Mouse (Mus musculus) embryonic facial prominence, embryonic 11.5 days (tissue): ENCODE measurements around the gene Npas3. TPM values are rescaled to one million over a fixed set of nuclear protein-coding genes. Genes with fewer than 3 reads are reported as not detected.
A peak's percentile ranks its signal among the peaks of the same experiment; 100 is the strongest.

Experiments used
- ATAC-seq: fragments of 200-750 bp; cut with Nextera tagmentation; replicated peaks from 2 replicates; pipeline ENCODE4 v1.8.0; 2017; ENCODE audit warnings: low read depth; ENCODE audit not compliant: insufficient number of reproducible peaks, low FRiP score, low TSS enrichment
- DNase-seq: peaks from one replicate; pipeline ENCODE4 v3.0.0-alpha.2; 2015; ENCODE audit warnings: low spot score
- H3K27ac ChIP-seq: fragments of 300-500 bp; sonication (generic); replicated peaks from 2 replicates; pipeline ENCODE4 v1.5.1; 2014; ENCODE audit warnings: mild to moderate bottlenecking, low read depth, low read length, control low read depth
- H3K27me3 ChIP-seq: fragments of 300-500 bp; sonication (generic); 2 replicates; pipeline ENCODE4 v1.6.1; 2014; ENCODE audit warnings: mild to moderate bottlenecking, low read length, moderate library complexity, mixed read lengths; ENCODE audit not compliant: control insufficient read depth, insufficient read depth
- H3K36me3 ChIP-seq: fragments of 300-500 bp; sonication (generic); replicated peaks from 2 replicates; pipeline ENCODE4 v1.6.1; 2014; ENCODE audit warnings: low read depth, mild to moderate bottlenecking, low read length, moderate library complexity, mixed read lengths; ENCODE audit not compliant: control insufficient read depth, insufficient read depth
- H3K4me1 ChIP-seq: fragments of 300-500 bp; sonication (generic); 2 replicates; pipeline ENCODE4 v1.6.1; 2014; ENCODE audit warnings: low read length, mixed read lengths; ENCODE audit not compliant: control insufficient read depth, insufficient read depth
- H3K4me2 ChIP-seq: fragments of 300-500 bp; sonication (generic); 2 replicates; pipeline ENCODE4 v1.6.1; 2014; ENCODE audit warnings: low read depth, mild to moderate bottlenecking, control low read depth, low read length, moderate library complexity
- H3K4me3 ChIP-seq: fragments of 300-500 bp; sonication (generic); 2 replicates; pipeline ENCODE4 v1.5.1; 2014; ENCODE audit warnings: low read depth, low read length, control low read depth
- H3K9ac ChIP-seq: fragments of 300-500 bp; sonication (generic); replicated peaks from 2 replicates; pipeline ENCODE4 v1.6.1; 2014; ENCODE audit warnings: mild to moderate bottlenecking, control low read depth, low read length
- H3K9me3 ChIP-seq: fragments of 300-500 bp; sonication (generic); replicated peaks from 2 replicates; pipeline ENCODE4 v1.6.1; 2016; ENCODE audit warnings: mild to moderate bottlenecking, low read length, inconsistent platforms, mixed read lengths; ENCODE audit not compliant: control insufficient read depth
- WGBS: fragments of 180-500 bp; shearing (Covaris S2); extraction: QIAGEN DNeasy Blood & Tissue Kit; methylation state at CpG from one replicate; pipeline ENCODE4 v1.1.7; 2014; 5-methylcytosine and 5-hydroxymethylcytosine counted together
- polyA plus RNA-seq: library from polyadenylated mRNA; unstranded; fragments of >200 nt; fragmentation: Nextera tagmentation; extraction: Ambion mirVana; gene quantifications from 2 replicates; pipeline ENCODE4 v1.2.1, GENCODE M21; 2014

The Npas3 gene
- polyA plus RNA-seq, 1 experiment from 2014 or later = 5.0 TPM

GRCm38 (mm10) chr12:53832590-53832989 is 584.1 kb downstream of the Npas3 start:
- 53% methylated on average over 6 of the region's 6 CpGs for WGBS
- H3K4me2 ChIP-seq = no peak overlapping the region
- no peak for ATAC-seq
- DNase-seq = no peak
- no peaks in the 10 kb centered on the region for H3K36me3 ChIP-seq
- no peaks in the 10 kb centered on the region for H3K9me3 ChIP-seq
- H3K27me3 ChIP-seq = no peaks in the 10 kb centered on the region
- H3K9ac ChIP-seq = no peak overlapping the region
- H3K4me1 ChIP-seq = no peaks in the 10 kb centered on the region
- H3K4me3 ChIP-seq = no peak overlapping the region
- H3K27ac ChIP-seq = no peak overlapping the region

- Histone ChIP-seq H3K27me3 (no peaks in the 10 kb centered on the region), H3K4me3 (no peak overlapping the region), H3K27ac (no peak overlapping the region), H3K9ac (no peak overlapping the region), H3K36me3 (no peaks in the 10 kb centered on the region), H3K4me2 (no peak overlapping the region), H3K4me1 (no peaks in the 10 kb centered on the region), H3K9me3 (no peaks in the 10 kb centered on the region)
- DNase-seq = no peak
- WGBS = 82% methylated on average over 2 of the region's 2 CpGs
- no peak for ATAC-seq
Observed at GRCm38 (mm10) chr12:53833348-53833747, 584.9 kb downstream of the Npas3 start.

- Histone ChIP-seq H3K36me3 (no peaks in the 10 kb centered on the region), H3K9ac (no peak overlapping the region), H3K27ac (no peak overlapping the region), H3K27me3 (no peaks in the 10 kb centered on the region), H3K4me1 (no peaks in the 10 kb centered on the region), H3K9me3 (no peaks in the 10 kb centered on the region), H3K4me2 (no peak overlapping the region), H3K4me3 (no peak overlapping the region)
- ATAC-seq (no peak), DNase-seq (no peak)
- 74% methylated on average over 27 of the region's 27 CpGs for WGBS
Observed at GRCm38 (mm10) chr12:53836031-53836790, 587.7 kb downstream of the Npas3 start.

GRCm38 (mm10) chr12:53837408-53837807 is 588.9 kb downstream of the Npas3 start:
- H3K9me3 ChIP-seq = no peaks in the 10 kb centered on the region
- H3K27me3 ChIP-seq = no peaks in the 10 kb centered on the region
- no peak overlapping the region for H3K4me2 ChIP-seq
- no peak overlapping the region for H3K9ac ChIP-seq
- DNase-seq (no peak), ATAC-seq (no peak)
- H3K4me1 ChIP-seq = no peaks in the 10 kb centered on the region
- no peak overlapping the region for H3K4me3 ChIP-seq
- H3K36me3 ChIP-seq = no peaks in the 10 kb centered on the region
- H3K27ac ChIP-seq = no peak overlapping the region
- WGBS = 80% methylated on average over 15 of the region's 15 CpGs

- Histone ChIP-seq H3K4me1 (no peaks in the 10 kb centered on the region), H3K4me3 (no peak overlapping the region), H3K27ac (no peak overlapping the region), H3K27me3 (no peaks in the 10 kb centered on the region), H3K4me2 (no peak overlapping the region), H3K36me3 (no peaks in the 10 kb centered on the region), H3K9me3 (no peaks in the 10 kb centered on the region), H3K9ac (no peak overlapping the region)
- ATAC-seq = no peak
- peak; percentile 32 for DNase-seq
- WGBS = 23% methylated on average over 7 of the region's 7 CpGs
Observed at GRCm38 (mm10) chr12:53838541-53838940, 590.1 kb downstream of the Npas3 start.

GRCm38 (mm10) chr12:53841928-53842671 is 593.6 kb downstream of the Npas3 start:
- no peaks in the 10 kb centered on the region for H3K36me3 ChIP-seq
- no peak overlapping the region for H3K27ac ChIP-seq
- H3K27me3 ChIP-seq = no peaks in the 10 kb centered on the region
- H3K4me1 ChIP-seq = no peaks in the 10 kb centered on the region
- no peak overlapping the region for H3K4me2 ChIP-seq
- no peak for DNase-seq
- WGBS = 77% methylated on average over 16 of the region's 16 CpGs
- no peak overlapping the region for H3K9ac ChIP-seq
- H3K9me3 ChIP-seq = no peaks in the 10 kb centered on the region
- no peak for ATAC-seq
- H3K4me3 ChIP-seq = no peak overlapping the region

GRCm38 (mm10) chr12:53843626-53844025 is 595.1 kb downstream of the Npas3 start:
- H3K4me1 ChIP-seq = no peaks in the 10 kb centered on the region
- WGBS = 53% methylated on average over 3 of the region's 3 CpGs
- H3K27ac ChIP-seq = no peak overlapping the region
- no peaks in the 10 kb centered on the region for H3K27me3 ChIP-seq
- no peak overlapping the region for H3K9ac ChIP-seq
- no peak overlapping the region for H3K4me3 ChIP-seq
- ATAC-seq = no peak
- H3K4me2 ChIP-seq = no peak overlapping the region
- DNase-seq = no peak
- H3K36me3 ChIP-seq = no peaks in the 10 kb centered on the region
- H3K9me3 ChIP-seq = no peaks in the 10 kb centered on the region

GRCm38 (mm10) chr12:53846154-53846665 is 597.7 kb downstream of the Npas3 start:
- H3K27ac ChIP-seq = no peak overlapping the region
- H3K4me2 ChIP-seq = no peak overlapping the region
- no peak for ATAC-seq
- no peaks in the 10 kb centered on the region for H3K4me1 ChIP-seq
- WGBS = 74% methylated on average over 12 of the region's 12 CpGs
- H3K4me3 ChIP-seq = no peak overlapping the region
- no peak overlapping the region for H3K9ac ChIP-seq
- H3K27me3 ChIP-seq = no peaks in the 10 kb centered on the region
- H3K36me3 ChIP-seq = no peaks in the 10 kb centered on the region
- DNase-seq = no peak
- no peaks in the 10 kb centered on the region for H3K9me3 ChIP-seq
